Mouse (Mus musculus) gastrocnemius, postnatal 14 days (tissue): Measurements from ENCODE around the gene Gm20388. TPM values are rescaled to one million over a fixed set of nuclear protein-coding genes. Genes with fewer than 3 reads are reported as not detected.

Source experiments
- DNase-seq: peaks from one replicate; pipeline ENCODE4 v3.0.0; 2021; ENCODE audit warnings: mixed read lengths
- intact Hi-C: fragments of 180-260 bp; cut with DNase I; formaldehyde crosslinking; loops from one replicate; pipeline ENCODE4 v1.15.1; 2025; ENCODE audit warnings: low total_unique reads
- total RNA-seq, 2 experiments: library from RNA; stranded (reverse); gene quantifications; 2 replicates each; pipeline ENCODE4 v1.2.3; 2021

The Gm20388 gene
- total RNA-seq, 2 experiments from 2014 or later, result 5.6 to 6.0 TPM

DNA sequence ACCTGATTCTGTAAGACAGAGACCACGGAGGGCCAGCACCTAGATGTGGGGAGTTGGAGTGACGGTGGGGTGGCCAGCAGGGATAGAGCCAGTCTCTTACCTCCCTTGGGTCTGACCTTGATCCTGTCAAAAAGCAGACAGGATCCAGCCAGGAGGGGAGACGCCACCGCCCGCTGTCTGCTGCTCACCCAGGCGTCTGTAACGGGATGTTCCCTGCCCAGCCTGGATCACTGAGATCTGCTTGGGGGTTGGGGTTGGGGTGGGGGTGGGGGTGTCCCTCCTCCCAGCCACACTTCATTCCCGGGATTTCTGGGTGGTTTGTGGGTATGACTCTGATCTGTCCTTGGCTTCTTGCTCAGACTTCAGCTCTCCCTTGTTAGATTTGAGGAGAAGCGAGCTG lies 91.7 kb downstream of the Gm20388 start:
- DNase-seq, result no peak
- intact Hi-C loops, result loop anchor here (5.0 kb wide), 1 partner anchor 60 kb away; no protein-coding TSS in a partner anchor

DNA sequence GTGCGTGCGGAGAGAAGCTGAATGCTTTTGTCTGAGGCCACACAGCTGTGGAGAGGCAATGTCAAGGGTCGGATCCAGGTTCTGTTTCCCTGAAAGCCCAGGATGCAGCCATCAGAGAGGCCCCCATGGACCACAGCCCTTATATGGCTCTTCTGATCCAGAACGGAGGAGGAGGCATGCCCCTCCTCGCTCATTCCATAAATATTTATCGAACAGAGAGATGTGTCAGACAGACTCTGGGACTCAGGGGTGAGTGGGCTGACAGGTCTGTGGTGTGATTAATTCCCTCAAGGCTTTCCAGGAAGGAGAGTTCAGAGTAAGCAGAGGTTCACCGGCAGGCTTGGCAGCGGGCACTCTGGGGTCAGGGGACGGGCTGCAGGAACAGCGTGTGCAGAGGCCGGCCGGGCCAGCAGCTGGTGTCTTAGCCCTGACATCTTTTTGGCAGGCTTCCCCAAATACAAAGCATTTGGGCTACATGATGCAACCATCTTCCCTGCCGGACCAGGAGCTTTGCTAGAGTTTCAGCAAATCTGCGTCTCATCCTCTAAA lies 93.6 kb downstream of the Gm20388 start:
- intact Hi-C loops, result loop anchor here (5.0 kb wide), 1 partner anchor 58 kb away; no protein-coding TSS in a partner anchor
- peak; percentile 67 for DNase-seq

DNA sequence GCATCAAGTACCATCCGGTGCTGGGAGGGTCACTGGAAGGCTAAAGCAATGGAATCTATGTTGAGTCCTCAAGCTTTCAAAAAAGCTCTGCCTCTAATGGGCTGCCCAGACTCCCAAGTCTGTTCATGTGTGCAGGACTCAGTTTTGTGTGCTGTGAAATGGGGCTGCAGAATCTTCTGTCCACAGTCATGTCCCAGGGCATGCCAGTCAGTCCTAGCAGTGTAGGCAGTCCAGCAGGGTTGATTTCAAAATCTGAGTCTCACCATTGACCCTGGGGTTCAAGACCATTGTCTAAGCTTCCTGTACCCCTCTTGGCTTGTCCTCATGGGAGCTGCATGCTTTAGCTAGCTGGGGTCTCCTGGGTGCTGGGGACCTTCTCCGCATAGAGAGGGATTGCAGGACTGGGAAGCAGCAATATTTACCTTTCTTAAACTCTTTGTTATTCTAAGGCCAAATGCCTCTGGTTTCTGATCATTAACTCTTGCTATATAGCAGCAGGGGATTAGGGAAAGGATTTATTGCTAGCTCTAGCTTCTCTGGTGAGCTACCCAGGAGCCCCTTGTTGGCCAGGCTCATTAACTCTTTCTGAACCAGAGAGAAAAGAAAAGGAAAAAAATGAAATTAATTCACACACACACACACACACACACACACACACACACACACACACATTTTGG lies 94.2 kb downstream of the Gm20388 start:
- intact Hi-C loops, result loop anchor here (5.0 kb wide), 1 partner anchor 57 kb away; no protein-coding TSS in a partner anchor
- no peak for DNase-seq

DNA sequence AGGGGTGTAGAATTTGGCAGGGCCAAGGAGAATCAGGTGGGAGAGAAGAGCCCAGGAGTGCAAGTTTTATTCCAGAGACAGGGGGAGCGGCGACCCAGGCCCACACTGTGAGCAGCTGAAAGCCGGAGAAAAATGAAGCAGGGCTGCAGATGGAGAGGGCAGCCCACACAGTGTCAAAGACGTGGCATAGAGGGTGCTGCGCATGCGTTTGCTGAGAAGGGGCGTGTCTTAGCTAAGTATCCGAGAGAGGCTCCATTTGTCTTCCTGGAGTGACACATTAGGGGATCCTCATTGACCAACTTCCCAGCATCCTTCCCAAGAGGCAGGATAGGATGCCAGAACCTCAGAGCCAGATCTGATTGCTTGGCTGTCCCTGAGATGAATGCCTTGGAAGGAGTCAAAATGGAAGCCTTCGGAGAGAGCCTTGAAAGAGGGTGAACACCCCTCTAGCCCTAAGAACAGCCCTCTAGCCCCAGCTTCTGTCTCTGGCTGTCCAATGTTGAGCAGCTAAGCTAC lies 96.1 kb downstream of the Gm20388 start:
- intact Hi-C loops, result no loop called here
- DNase-seq, result no peak

DNA sequence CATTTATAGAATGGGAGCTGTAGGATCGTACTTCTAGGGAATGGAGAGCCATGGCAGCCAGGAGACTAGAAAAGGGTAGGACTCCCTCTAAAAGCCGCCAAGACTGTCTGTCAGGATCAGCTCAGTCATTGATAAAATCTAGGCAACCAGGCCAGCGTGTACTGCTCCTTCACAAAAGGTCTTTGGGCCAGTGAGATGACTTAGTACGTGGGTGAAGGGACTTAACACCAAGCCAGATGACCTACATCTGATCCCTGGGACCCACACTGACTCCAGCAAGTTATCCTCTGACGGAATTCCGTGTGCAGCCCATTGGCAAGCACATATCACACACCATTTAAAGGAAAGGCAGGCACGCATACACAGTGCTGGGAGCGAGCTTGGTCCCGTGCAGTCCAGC lies 96.5 kb downstream of the Gm20388 start:
- intact Hi-C loops, result no loop called here
- no peak for DNase-seq

DNA sequence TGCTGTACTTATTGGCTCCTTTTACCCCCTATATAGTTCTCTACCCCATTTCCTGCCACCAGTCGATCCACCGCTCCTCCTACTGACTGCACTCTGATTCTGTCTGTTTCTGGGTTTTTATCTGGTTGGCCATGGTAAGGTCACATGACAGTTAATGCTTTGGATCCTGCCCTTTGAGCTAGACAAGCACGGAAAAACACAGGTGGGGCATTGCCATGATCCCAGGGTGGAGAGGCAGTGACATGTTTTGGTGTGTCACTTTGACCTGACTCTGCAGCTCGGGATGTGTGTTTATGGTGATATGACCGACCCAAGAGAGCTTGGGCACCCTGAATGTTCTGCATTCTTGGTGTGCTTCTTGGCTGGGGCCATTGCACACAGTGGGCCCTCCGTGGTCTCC lies 98.6 kb downstream of the Gm20388 start:
- no peak for DNase-seq
- intact Hi-C loops, result no loop called here

DNA sequence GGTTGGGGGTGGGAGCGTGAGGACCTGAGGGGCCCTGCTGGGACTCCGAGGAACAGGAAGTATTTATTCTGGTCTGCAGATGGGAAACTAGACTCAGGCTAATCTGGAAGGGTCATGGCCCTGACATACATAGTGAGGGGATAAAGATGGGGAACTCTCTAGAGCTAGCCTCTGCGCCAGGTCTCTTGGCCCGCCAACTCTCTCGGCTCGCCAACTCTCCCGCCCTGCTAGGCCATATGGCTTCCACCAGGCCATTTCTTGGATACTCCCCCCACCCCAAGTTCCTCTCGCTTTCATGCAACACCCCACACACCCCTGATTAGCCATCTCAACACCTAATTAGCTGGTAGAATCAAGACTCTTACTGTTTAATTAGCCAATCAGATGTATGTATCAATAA lies 101.8 kb downstream of the Gm20388 start:
- intact Hi-C loops, result no loop called here

DNA sequence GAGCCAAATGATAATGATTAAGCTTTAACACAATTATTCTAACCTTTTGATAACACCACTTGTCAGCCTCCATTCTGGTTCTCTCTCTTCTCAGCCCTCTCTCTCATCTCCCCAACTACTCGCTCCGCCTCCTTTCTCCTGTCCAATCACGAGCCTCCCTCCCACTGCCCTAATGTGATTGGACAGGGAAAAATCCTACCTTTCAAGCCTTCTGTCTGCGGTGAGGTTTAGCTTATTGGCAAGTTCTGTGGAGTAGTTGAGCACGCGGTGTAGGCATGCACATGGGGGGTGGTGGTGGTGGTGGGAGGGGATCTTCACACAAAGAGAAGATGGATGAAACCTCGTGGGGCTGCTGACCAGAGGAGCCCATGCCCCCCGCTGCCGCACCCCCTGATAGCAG lies 102.3 kb downstream of the Gm20388 start:
- DNase-seq, result no peak
- intact Hi-C loops, result no loop called here

More for the DNA sequence above, 101.8 kb downstream of the Gm20388 start:
- no peak for DNase-seq

DNA sequence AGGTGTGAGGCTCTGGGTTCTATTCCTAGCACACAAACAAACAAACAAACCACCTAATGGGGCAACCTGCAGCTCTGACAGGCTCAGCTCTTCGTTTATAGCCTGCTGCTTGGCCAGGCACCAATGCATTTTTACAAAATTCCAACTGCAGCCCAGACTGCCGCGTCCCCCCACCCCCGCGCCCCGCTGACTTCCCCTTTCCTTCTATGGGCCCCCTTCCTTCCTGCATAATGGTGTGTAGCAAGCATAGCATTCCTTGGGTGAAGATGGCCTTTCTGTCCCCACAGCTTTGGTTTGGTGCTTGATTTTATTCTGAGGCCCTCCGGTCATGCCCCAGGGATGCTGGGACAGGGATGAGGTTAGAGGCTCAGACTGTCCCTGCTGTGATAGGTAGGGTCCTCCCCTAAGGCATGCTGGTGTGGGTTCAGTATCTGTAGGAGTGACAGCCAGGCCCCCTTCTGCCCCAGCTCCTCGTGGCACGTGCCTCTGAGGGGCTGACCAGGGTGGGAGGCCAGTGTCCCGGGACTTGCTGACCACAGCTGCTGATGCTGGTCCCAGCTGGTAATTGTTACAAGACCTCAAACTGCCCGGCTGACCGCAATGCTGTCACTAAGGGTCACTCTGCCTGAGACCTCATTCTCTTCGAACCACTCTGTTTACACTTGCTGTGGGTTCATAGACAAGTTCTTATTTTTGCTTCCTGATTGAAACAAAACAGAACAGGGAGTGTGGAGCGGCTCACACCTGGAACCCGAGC lies 103.8 kb downstream of the Gm20388 start:
- no peak for DNase-seq
- intact Hi-C loops, result no loop called here

DNA sequence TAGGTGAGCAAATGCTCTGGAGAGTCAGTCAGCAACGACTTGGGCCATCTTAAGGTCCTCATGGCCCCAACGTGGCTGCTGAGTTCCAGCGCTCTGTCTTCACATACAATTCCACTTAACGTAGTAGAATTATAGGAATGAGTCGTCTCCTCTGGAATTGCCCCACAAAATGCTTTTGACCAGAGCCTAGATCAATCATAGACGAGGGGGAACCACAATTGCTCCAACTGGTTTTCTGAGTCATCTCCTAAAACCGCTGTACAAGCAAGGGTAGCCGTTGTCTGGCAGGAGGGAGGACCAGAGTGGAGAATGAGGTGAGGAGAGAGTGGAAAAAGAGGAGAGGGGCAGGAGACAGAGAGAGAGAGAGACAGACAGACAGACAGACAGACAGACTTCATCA lies 105.3 kb downstream of the Gm20388 start:
- no peak for DNase-seq
- intact Hi-C loops, result no loop called here

DNA sequence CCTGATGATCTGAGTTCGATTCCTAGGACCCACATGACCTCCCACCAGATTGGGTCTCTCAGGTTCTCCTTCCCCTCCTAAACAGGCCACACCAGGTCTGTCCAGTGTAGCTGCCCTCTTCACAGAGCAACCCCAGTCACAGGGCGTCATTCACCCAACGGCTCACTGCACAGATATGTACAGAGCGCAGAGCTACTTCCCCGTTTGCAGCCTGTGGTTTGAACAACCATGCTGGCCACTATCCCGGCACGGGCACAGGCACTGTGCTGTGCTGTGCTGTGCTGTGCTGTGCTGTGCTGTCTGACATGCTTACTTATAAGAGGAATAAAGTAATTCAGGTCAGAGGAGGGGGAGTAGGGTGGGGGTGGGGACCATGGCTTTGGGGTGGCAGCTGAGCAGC lies 105.8 kb downstream of the Gm20388 start:
- no peak for DNase-seq
- intact Hi-C loops, result no loop called here

DNA sequence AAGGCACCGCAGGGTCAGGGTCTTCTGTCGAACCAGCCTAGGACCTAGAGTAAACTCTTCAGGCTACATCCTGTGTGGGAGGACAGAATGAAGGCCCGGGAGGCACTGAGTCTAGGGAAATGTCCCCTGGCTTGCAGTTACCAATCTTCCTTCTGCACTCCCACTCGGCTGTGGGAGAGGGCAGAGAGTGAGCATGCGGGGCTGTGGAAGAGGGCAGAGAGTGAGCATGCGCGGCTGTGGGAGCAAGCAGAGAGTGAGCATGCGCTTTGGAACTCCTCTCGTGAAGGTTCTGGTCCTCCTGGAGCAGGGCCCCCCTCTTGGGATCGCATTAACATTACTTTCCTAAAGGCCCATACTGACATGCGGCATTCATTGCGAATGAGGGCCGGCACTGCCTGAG lies 106.7 kb downstream of the Gm20388 start:
- no peak for DNase-seq
- intact Hi-C loops, result no loop called here

DNA sequence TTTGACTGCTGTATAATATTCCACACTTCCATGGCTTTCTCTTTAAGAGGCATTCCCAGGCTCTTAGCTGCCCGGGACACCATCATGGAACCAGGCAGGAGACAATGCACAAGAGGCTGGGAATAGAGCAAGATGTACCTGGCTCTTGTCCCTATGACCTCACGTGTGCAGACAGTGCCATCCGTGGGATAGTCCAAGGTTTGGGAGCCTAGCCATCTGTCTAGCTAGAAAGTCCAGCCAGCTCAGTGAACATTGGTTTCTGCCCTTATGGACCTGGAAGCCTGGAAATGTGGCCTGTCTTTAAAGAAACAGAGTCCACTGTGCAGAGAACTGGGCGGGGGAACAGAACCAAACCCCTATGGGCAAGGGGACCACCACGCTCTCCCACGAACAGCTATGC lies 107.1 kb downstream of the Gm20388 start:
- DNase-seq, result no peak
- intact Hi-C loops, result no loop called here

DNA sequence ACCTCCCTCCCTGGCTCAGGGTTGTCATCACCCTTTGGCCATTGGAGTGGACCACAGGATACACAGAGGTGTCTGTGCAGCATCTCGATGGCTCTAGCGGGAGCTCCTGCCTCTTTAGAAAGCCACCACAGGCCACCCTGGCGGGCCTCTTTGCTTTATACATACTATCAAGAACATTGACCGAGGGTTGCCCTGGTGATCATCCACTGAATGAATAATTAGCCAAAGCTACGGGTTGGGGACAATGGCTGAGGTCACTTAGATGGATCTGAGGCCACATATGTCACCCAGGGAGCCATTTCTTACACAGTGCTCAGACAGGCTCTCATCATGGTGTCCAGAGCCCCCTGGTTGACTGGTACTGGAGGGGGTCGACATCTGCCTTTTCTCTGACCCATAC lies 107.7 kb downstream of the Gm20388 start:
- DNase-seq, result no peak
- intact Hi-C loops, result no loop called here

DNA sequence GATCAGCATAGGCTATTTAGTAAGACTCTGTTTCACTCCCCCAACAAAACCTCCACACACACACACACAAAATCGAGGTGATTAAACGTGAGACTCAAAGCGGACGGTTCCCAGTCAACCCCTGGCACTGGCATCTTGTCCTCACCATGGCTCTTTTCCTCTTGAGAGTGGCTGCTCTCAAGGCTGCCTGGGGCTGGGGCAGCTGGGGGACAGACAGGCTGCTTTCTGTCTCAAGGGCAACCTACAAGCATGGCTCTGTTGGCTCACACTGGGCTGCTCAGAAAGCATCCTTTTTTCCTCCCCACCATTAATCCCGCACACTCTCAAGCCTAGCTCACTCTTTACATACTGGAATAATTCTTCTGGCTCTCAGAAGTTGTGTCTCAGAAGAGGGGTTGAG lies 108.7 kb downstream of the Gm20388 start:
- intact Hi-C loops, result no loop called here
- no peak for DNase-seq

DNA sequence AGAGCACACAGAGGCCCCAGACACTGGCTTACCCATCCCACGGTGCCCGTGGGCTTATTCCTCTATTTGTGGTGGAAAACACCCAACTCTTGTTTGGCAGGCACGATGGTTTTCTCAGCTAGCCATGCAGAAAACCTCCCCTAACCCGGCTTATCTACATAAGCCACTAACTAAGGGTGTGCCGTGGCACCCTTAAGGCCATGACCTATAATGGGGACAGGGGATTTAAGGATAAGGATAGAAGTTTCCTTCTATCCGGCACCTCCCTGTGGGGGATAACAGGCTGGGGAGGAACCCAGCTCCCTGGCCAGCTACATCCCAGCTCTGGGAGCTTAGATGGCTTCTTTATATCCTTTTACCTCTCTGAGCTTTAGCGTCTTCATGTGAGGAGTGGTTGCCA lies 109.7 kb downstream of the Gm20388 start:
- intact Hi-C loops, result no loop called here
- DNase-seq, result no peak

DNA sequence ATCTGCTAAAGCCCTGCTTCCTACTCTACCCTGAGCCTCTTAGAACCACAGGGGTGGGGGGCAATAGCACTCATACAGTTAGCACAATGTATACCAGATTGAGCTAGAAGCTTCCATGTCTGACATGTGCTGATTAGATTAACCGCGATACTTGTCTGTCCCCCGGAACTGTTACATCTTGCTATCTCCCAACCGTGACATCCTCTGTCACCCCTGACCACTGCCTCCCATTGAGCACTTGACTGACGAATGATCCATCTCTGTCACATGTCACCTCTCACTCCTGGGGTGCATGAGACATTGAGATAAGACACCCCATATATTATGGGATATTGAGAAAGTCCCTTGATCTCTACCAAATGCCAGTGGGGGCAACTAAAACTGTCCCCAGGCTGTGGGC lies 115.6 kb downstream of the Gm20388 start:
- no peak for DNase-seq
- intact Hi-C loops, result no loop called here

DNA sequence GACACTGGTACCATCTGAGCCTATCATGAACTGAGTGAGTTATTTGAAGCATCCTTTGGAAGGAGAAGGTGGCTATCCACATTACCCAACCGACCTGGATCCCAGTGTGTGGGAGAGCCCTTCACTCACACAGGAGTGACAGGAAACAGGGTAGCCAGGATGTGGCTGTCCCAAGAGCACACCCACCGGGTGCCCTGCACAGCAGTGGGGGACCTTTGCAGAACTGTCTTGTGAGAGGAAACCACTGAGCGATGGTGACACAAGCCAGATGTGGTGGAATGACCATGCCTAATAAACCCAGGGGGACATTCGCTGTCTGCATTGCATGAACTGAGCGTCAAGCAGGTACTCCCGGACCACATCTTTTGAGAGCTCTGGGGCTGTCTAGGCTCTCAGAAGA lies 116.3 kb downstream of the Gm20388 start:
- no peak for DNase-seq
- intact Hi-C loops, result no loop called here

DNA sequence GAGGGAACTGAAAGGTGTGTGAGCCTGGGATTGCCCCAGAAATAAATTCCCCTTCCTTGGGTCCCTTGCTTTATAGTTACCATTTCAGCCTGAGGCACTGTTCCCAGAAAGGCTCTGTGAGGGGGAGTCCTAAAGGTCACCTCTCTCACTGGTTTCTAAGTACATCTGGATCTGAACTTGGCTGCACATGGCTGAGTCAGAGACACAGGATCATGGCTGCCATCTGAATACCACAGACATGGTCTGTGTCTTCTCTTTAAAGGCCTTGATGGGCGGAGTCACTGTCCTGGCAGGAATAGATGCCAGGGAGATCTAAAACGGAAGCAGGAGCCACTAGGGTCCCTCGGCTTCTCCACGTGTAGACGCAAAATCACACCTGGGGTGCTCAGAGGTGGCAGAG lies 119.8 kb downstream of the Gm20388 start:
- intact Hi-C loops, result no loop called here
- no peak for DNase-seq

DNA sequence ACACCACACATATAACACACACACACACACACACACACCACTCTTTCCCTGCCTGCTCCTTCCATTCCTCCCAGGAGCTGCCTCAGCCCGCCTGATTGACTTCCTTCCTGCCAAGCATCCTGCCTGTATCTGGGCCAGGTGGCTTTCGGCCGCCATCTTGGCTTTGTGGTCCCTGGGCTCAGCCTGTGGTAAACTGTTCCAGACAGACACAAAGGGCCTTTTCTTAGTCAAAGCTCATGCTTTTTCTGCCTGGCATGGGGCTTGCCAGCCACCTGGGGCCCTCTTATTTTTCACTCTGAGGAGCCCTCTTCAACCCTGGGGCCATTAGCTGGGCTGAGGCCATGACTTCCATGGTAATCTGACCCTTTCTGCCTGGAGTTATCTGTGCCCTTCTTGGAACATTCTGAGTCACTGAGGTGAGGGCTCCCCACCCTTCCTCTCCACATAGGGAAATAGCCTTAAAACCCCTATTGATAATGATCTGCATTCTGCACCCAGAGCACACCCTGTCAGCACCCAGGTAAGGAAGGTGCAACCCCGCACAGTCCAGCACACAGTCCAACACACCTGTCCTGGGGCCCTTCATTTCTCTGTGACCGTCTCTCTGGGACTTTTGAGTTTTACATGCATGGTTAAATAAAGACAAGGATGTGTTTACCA lies 122.0 kb downstream of the Gm20388 start:
- intact Hi-C loops, result no loop called here
- no peak for DNase-seq
